Mouse (Mus musculus): ENCODE measurements around the gene Nlgn2.

Gene Nlgn2

DNA sequence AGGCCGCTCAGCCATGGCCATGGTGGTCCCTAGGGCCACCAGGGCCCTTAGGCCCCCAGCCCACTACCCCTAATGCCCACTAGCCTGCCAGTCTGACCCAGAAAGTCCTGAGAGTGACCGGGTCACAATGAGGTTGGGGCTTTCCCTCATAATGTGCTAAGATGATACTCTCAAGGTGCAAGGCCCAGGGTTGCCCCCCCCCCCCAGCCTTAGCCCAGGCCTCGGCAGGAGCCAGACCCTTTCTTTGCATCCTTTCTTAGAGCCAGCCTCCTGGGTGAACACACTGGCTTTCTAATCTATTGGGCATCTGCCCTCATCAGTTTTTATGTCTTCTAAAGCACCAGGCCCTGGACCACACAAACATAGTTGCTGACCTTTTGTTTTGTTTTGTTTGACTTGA lies 15.5 kb downstream of the Nlgn2 start, which contains the start of gene Spem1:
Spem1 (minus strand) TSS at position 101 of the 400 bp plus-strand sequence.
- no peak for DNase-seq

DNA sequence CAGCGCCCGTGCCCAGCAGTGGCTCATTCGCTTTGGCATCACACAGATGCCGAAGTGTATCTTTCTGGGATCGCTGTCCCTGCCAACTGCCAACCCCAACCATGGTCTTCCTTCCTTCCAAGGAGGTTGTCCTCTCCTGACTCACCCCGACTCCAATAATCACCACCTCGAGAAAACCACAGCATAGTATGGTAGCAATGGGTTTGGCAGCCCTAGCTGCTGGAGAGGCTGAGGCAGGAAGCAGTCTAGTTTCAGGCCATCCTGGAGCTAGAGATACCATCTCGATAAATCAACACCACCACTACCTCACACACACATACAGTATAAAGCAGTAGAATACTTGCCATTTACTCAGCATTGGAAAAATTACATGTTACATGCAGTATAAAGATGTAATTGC lies 18.7 kb downstream of the Nlgn2 start:
- no peak for DNase-seq

DNA sequence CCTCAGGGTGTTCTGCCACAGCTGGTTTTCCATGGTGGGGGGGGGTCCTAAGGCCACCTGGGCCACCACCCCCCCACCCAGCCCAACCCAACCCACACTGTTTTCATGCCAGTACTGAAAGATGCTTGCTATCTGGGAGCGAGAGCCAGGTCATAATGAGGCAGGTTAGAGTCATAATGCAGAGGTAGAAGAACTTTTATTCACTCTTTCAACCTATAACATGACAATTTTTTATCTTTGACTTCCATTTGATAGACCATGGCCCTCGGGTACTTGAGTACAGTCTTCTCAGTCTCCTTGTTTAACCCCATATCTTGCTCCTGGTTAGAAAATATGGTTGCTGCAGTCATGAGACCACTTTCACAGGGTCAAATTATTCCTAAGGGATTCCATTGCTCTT lies 19.2 kb downstream of the Nlgn2 start, which contains the start of gene Spem2:
Spem2 (minus strand) TSS at position 101 of the 400 bp plus-strand sequence.
- DNase-seq: no peak

DNA sequence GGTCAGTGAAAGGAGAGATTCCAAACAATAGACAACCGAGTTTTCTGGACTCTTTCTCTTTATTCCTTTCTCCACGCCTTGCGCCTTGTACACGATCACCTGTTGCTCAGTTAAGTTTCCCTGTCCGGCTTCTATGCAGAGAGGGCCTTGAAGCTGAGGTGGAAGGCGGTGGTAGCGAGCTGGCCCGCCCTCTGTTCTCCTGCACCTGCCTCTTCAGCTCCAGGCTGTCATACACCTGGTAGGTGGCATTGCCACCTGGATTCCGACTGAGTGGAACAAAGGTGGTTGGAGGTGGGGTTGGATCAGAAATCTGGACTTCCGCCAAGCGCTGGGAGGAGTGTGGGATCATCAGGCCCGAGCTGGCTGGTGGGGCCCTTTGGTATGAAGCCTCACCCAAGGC lies 21.1 kb downstream of the Nlgn2 start:
- DNase-seq: no peak

DNA sequence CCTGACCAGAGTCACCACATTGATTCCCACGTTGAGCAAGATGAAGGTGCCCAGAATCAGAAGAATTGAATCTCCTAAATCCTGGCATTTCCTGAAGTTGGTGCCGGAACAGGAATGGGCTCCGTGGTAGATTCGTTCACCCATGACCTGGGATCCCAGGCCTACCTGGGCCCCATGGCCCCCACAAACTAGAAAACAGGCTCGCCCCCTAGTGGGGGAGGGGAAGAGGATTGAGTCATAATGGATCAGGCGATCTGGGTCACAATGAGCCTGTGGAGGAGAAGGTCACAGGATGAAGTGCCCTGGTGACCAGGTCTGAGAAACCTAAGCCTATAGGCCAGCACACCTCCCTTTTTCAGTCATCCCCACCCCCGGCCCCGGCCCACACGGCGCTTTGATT lies 22.4 kb downstream of the Nlgn2 start, which contains the start of gene Gm39566:
Gm39566 (minus strand) TSS at position 144 of the 400 bp plus-strand sequence.
- no peak for DNase-seq

DNA sequence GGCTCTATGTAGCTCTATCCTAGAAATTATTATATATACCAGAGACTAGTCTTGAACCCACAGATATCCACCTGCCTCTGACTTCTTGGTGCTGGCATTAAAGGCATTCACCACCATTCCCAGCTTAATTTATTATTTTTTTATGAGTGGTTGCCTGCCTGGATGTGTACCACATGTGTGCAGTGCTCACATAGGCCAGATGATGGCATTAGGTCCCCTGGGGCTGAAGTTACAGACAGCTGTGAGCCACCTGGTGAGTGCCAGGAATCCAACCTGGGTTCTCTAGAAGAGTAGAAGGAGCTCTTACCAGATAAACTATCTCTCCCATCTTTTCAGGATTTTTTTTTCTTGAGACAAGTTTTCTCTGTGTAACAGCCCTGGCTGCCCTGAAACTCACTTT lies 27.3 kb downstream of the Nlgn2 start:
- DNase-seq: no peak

DNA sequence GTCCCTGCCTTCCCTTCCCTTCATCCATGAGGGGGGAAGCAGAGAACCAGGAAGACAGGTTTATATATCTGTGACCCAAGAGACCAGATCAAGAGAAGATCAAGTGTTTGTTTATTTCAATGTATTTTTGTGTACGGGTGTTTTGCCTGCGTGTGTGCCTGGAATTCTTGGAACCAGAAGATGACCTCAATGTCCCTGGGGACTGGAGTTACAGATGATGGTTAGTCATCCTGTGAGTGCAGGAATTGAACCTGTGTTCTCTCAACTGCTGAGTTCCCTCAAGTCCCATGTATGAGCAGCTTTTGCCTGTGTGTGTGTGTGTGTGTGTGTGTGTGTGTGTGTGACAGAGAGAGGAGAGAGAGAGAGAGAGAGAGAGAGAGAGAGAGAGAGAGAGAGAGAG lies 29.9 kb downstream of the Nlgn2 start:
- DNase-seq: no peak

DNA sequence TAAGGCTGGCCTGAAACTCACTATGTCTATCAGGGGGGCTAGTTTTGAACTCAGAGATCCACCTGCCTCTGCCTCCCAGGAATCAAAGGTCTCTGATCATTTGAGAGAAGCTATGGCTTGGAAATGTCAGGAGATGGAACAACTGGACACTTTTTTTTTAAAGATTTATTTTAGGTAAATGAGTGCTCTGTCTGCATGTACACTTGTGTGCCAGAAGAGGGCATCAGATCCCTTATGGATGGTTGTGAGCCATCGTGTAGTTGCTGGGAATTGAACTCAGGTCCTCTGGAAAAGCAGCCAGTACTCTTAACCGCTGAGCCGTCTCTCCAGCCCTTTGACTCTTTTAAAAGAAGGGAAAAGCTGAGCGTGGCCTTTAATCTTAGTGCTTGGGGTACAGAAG lies 31.2 kb downstream of the Nlgn2 start:
- DNase-seq: no peak

DNA sequence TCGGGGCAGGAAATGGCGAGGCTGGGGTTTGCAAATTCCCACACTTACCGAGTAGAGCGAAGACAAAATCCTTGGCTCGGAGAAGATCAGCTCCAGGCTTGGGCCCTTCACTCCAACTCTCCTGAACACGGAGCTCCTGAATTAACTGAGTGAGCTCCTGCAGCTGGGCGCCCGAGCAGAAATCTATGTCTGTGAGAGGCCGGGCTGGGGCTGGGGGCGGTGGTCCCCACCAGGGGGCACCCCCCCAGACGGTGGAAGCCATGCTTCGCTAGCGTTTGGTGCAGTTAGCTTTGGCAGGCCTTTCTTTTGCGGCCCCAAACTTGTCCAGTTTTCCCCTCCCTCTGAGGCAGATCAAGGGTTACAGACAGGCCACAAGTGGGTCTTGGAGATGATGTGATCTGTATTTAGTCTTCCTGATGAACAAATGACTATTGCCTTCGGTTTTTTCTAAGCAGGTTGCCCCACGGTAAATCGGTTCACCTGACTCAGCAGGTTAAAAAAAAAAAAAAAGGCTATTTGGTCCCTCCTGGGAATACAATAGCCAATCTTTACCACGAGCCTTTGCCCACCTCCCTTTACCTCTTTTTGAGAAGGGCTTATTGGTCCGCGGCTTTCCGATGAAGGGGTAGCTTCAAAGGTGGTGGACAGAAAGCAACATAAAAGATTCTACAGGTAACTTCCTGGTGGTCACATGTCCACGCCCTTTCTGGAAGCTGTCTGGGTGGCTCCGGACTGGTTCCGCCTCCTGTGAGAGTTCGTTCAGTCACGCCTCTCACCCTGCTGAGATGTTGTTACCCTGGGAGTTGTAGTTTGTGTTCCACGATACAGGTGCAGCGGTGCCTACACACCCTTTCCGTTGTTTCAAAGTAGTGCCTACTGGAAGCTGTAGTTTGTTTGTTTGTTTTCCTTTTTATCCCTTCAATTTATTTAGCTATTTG lies 32.3 kb downstream of the Nlgn2 start, which contains the start of gene Tmem102:
Tmem102 (minus strand) TSS at position 653 of the 938 bp plus-strand sequence.
- DNase-seq: no peak

DNA sequence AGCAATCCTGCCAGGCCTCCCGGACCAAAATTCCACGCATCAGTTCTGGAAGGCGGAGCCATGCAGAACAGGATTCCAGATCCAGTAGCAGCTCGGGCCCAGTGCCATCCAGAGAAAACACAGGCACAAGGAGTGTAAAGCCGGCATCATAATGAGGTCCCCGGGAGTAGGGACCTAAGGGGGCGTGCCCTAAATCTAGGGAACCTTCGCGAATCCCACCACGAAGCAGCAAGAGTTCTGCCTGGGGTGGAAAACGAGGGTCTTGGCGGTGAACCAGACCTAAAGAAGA lies 33.0 kb downstream of the Nlgn2 start:
- DNase-seq: no peak

DNA sequence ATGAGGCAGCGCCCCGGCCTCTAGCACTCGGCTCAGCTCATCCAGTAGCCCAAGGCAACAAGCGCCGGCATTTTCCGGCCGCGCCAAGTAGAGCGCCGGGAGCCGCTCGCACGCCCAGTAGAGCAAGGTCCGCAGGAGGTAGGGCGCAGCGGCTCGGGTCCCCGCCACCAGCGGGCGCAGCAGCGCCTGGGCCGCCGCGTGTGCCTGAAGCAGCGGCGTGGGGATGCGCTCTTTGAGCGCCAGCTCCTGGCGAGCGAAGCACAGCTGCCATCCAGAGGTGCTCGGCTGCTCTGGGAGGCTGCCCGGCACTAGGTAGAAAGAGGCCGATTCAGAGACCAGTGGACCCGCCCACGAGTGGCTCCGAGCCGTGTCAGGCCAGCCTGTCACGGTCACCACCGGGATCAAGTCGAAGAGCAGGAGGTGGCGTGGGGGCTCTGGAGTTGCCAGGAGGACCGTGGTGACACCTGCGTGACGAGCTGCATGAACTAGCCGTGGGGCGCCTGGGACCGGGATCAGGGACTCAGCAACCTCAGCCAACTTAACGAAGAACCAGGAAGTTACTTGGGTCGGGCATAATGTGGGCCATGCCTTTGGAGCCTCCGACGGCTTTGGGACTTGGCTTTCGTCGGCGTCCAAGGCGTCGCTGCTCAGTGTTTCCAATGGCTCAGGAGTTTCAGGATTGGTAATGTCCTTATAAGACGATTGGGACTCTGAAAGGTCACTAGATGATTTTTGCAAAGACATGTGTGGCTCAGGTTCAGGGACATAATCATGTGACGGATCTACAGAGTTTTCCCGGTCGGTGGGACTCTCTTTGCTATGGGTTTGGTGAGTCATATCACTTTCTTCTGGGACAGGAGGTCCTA lies 33.6 kb downstream of the Nlgn2 start:
- peak; percentile 79 for DNase-seq

DNA sequence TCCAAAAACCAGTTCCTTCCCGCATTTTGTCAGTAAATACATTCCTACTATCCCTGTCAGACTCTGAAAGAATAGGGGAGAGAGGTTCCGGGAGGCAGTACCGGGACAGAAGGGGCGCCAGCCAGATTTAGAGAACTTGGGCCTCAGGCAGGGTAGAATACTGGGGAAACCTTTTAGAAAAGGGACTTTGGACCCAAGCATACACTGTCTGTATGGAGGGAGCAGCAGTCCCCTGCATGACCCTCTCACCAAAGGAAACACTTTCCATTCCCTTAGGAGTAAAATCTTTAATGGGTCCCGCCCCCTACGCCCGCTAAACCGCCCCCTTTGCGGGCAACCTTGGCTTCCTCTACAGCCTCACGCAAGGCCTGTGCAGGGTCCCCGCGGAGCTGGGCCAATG lies 34.3 kb downstream of the Nlgn2 start:
- DNase-seq: no peak

DNA sequence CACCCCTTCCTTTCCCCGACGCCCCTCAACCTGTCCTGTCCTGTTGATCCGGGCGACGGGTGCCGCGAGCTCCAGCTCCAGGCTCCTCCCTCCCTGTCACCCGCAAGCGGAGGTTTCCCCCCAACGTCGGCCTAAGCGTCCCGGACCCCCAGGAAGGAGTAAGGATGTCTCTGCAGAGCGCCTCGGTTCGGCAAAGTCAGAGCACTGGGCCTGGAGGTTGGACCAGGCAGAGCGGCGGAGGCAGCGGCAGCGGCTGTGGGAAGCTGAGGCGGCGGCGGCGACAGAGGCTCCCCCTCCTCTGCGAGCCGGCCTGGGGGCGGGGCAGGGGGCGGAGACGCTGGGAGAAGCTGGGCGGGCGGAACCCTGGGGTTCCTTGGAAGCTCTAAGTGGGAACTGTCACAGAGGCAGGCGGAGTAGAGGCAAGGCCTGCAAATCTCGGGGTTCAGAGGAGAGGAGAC lies 34.9 kb downstream of the Nlgn2 start:
- DNase-seq: peak; percentile 83

DNA sequence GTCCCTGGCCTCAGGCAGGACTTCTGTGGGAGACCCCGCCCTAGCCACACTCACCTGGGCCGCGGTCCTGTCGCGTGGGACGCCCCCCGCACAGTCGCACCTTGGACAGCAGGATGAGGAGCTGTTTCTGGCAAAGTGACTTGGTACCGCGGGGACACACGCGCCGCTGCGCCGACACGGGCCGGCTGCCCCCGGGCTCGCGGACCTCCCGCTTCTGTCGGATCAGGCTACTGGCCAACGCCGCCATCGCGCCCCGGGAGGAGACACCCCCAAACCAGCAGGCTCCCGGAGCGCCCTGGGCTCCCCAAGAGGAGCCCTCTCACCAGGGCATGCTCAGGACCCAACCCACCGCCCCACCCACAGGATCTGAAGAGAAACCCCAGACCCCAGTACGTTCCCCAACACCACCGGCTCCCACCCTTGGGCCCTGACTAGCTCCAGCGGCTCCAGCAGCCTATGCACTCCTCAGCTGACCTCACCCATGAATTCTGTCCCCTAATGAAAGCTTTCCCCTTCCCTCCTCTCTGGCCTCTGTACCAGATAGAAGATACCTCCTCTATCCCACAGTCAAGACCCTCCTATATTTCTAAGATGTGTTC lies 36.1 kb downstream of the Nlgn2 start, which contains the start of gene Fgf11:
Fgf11 (minus strand) TSS at position 479 of the 599 bp plus-strand sequence.
- DNase-seq: no peak

DNA sequence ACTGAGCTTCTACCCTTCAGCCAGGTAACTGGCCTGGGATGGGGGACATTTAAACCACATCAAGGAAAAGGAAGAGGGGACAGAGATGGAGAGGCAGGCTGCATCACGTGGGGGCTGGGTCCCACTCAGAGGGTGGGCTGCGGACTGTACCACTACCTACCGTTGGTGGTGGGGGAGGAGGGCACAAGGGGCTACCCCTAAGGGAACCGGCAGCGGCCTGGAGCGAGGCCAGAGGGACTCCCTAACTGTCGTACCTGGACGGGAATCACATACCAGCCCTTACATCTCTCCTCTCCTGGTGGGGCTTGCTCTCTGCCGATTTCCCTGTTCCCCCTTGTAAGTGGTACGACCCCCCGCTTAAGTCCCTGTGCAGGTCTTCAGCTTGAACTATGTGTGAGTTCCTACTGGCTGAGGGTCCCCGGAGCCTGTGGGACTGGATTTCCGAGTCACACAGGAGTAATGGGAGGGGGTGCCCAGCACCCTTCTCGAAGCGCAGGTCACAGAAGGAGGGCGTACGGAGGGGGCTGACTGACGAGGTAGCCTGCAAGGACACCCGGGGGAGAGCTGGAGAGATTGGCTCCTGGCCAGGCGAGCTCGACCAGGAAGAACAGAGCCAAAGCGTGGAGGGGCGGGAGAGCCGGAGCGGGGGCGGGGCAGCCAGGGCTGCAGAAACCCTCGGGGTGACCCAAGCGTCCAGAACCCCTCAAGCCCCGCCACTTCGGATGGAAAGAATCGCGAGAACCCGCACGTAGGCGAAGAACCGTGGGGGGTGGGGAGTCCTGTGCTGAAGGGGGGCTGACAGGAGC lies 37.0 kb downstream of the Nlgn2 start:
- no peak for DNase-seq

DNA sequence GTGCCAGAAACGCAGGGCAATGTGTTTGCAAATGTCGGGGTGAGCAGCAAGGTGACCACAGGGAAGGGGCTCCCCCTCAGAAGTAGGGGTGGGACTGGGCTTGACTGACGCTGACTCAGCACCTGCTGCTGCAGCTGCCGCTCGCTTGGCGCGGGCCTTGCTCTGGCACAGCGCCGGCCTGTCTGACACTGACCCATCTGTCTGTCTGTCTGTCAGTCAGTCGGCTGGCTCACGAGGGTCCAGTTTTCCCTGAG lies 37.5 kb downstream of the Nlgn2 start:
- no peak for DNase-seq

DNA sequence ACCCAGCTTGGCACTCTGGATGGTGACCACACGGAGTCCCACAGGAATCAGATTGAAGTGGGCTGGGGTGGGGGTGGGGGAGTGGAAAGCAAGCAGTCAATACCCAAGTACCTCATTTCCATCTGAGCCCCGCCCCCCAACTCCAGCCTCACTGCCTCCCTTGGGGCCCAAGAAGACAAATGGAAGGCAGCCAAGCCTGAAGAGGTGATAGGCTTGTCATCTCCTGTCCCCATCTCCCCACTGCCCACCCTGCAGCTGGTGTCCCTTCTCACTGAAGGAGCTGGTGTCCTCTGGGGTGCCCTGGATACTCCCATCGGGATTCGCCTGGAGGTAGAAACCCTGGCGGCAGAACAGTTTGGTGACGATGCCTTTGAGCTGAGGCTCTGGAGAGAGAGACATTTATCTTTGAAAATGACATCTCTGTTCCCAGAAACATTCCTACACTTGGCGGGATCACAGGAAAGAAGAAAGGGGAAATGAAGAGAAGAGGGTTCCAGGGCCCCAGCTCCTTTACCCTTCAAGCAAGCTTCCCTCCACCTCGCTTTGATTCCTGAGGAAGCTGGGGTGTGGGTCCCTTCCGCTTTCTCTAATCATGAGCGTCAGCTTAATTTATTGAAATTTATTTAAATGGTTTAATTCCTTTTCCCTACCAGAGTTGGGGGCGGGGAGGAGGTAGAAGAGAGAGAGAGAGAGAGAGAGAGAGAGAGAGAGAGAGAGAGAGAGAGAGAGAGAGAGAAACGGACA lies 38.0 kb downstream of the Nlgn2 start:
- DNase-seq: no peak

DNA sequence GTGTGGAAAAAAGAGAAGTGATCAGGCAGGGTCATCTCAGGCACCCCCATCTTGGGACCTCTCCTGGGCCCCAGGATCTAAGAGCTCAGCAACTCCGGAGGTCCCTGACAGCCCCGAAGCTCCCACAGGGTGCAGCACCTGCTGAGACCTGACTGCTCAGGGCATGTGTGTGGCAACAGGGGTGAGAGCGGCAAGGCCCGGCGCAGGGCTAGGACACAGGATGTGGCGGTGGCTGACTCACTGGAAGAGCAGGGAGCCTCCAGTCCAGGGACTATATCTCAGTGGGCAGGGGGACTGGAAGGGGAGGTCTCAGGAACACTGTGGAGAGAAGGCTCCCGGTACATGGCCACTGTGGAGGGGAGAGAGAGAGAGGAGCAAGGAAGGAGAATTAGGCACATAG lies 39.7 kb downstream of the Nlgn2 start:
- DNase-seq: no peak

DNA sequence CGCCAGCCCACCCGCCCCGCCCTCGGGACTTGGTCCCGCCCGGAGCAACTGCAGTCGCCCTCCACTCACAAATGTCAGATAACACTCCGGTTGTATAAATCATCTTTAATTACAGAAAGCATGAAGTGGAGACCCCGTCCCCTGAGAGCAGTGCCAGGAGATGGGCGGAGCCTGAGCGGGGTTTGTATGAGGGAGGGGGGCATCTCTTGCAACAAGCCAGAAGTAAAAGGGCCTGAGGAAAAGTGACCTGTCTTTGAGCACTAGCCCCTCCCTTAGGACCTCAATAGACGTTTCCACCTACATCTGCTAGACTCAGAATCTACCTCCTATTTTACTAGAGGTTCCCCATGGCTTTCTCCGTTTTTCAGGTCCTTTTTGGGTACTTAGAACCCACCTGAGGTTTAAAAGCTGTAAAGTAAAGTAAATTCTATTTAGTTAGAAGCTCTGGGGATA lies 41.6 kb downstream of the Nlgn2 start:
- no peak for DNase-seq

DNA sequence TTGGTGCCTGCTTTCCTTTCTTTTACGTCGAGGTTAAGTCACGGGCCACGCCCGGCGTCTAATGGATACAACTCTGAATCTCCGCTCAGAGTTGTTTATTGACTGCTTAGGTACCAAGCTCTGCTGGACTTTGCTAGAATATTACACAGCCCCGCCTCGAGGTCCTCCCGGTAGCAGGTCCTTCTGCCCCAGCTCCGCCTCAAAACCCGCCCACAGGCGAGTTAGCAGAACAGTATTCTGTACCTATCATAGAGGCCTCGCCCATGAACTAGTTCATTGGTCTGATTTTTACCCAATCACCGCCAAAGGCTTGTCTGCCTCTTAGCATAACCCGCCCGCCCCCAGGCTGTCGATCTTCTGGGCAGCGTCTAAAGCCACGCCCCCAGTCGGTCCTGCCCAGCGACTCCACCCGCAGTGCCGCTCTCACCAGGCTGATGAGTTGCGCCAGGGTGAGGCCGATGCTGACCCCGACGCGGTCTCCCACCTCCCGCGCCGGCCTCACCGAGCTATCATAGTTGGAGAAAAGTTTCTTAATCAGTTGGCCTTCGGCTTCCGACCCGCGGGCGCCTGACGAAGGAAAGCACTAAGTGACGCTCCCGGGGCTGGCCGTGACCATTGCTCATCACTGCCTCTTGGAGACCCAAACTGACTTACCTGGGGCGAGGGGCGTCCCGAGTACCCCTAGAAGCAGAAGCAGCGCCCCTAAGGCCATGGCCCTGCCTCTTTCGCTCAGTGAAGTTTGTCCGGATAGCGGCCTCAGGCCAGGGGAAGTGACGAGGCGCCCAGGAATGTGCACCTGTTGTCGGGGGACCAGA lies 42.2 kb downstream of the Nlgn2 start, which contains the start of gene Chrnb1:
Chrnb1 (minus strand) TSS at position 776 of the 815 bp plus-strand sequence.
- DNase-seq: peak; percentile 94

DNA sequence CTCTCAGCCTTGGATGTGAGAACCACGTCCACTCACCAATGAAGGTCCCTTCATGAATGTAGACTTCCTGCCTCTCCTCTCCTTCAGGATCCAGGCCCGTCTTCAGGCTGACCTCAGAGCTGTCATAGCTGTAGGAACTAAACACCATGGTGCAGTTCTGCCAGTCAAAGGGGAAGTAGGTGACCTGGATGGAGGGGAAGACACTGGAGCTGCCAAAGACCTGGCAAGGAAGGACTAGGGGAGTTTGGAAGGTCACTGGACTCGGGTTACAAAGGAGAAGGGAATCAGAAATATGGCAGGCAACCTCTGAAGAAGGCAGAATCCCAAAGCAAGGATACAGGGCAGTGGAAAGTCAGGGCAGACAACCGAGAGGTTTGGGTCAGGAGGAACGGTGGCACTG lies 44.2 kb downstream of the Nlgn2 start:
- no peak for DNase-seq

All from right cerebral cortex, adult 18-20 months (tissue).